Mouse (Mus musculus): ENCODE measurements around the gene Tmc3. TPM values are rescaled to one million over a fixed set of nuclear protein-coding genes. Genes with fewer than 3 reads are reported as not detected.
A peak's percentile ranks its signal among the peaks of the same experiment; 100 is the strongest.

Gene Tmc3
- polyA plus RNA-seq, 1 experiment from 2014 or later = 1.5 TPM

- H3K9me3 ChIP-seq = no peaks in the 10 kb centered on the region
- H3K36me3 ChIP-seq = peaks cover 6% of the 10 kb centered on the region
- WGBS = 9% methylated on average over 11 of the region's 11 CpGs
- H3K4me1 ChIP-seq = peaks cover 34% of the 10 kb centered on the region
- peak overlapping the region; percentile 81 for H3K4me2 ChIP-seq (replicated peaks)
- H3K4me3 ChIP-seq = peak overlapping the region; percentile 67
- peak overlapping the region; percentile 81 for H3K27ac ChIP-seq
- H3K27me3 ChIP-seq = no peaks in the 10 kb centered on the region
- no peak for ATAC-seq (ENCODE audit: low FRiP score, low read depth)
- peak overlapping the region; percentile 77 for H3K9ac ChIP-seq
Observed at GRCm38 (mm10) chr7:83631073-83631827, 46.5 kb downstream of the Tmc3 start.

DNA sequence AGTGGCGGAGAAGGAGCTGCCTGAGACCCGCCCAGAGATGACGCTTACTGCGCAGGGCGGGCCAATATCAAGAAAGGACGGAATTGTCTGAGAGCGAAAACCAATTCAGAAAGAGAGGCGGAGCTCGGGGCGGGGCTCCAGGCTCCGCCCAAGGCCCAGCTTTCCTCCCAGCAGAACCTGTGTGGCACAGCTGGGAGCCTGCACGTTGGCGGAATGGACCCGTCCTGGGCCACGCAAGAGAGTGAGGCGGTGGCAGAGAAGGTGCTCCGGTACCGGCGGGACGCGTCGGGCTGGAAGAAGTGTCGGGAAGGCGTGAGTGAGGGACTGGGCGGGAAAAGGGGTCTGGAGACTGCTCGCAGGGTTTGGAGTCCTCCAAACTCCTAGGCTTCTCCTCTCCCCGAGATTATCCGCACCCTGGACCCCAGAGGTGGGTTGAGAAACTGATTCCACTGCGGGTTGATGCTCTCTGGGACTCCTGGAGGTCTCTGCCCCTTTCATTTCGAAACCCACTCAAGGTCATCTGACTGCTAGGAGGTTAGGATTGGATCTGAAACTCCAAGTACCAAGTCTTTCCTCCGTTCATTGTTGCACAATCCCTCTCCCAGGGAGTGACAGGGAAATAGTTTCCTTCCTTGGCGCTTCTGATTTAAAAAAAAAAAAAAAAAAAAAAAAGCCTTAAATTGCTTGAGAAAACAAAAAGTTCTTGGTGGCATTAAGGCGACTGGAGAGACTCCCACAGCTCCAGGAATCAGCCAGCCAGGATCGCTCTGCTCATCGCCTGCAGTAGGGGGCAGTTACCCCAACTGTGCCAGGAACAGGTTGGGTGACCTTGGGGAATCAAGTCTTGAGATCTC, 47.3 kb downstream of the Tmc3 start, which contains the start of gene Stard5:
TSS of gene Stard5 (plus strand) at position 132 of the 854 bp plus-strand sequence.
- no peaks in the 10 kb centered on the region for H3K9me3 ChIP-seq
- peak within 1 kb of the TSS; percentile 77 for H3K9ac ChIP-seq
- WGBS = 1% methylated on average over 35 of the region's 35 CpGs
- H3K27ac ChIP-seq = peak within 1 kb of the TSS; percentile 81
- peak within 1 kb of the TSS; percentile 67 for H3K4me3 ChIP-seq
- peaks cover 14% of the 10 kb centered on the region for H3K36me3 ChIP-seq
- H3K4me1 ChIP-seq = peaks cover 29% of the 10 kb centered on the region
- peak; percentile 97 for ATAC-seq (ENCODE audit: low FRiP score, low read depth)
- no peaks in the 10 kb centered on the region for H3K27me3 ChIP-seq
- H3K4me2 ChIP-seq (replicated peaks) = peak within 1 kb of the TSS; percentile 81

DNA sequence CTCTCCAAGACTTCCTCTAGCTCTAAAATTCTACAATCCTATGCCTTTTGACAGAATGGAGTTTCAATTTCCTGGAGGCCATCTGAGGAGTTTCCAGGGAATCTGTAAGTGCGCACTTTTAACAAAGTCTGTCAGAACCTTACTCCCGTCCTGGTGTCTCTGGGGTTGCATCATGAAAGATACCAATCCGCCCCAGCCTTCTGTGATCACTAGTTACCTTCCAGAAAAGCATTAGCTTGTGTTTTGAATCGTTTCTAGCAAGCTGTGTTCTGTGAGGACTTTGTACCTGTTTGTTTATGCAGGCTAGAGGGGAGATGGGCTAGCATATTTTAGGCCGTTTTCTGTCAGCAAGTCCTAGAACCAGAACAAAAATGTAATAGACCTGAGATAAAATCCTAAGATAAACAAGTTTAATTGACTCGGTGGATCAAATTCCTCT, 48.0 kb downstream of the Tmc3 start:
- Histone ChIP-seq H3K36me3 (peaks cover 20% of the 10 kb centered on the region), H3K4me1 (peaks cover 25% of the 10 kb centered on the region), H3K27me3 (no peaks in the 10 kb centered on the region), H3K4me2 (replicated peaks) (peak overlapping the region; percentile 81), H3K27ac (no peak overlapping the region), H3K9ac (peak overlapping the region; percentile 77; the same call in 1 of the 2 replicates), H3K9me3 (no peaks in the 10 kb centered on the region), H3K4me3 (peak overlapping the region; percentile 67)
- no peak for ATAC-seq (ENCODE audit: low FRiP score, low read depth)
- WGBS = 52% methylated on average over 6 of the region's 6 CpGs

DNA sequence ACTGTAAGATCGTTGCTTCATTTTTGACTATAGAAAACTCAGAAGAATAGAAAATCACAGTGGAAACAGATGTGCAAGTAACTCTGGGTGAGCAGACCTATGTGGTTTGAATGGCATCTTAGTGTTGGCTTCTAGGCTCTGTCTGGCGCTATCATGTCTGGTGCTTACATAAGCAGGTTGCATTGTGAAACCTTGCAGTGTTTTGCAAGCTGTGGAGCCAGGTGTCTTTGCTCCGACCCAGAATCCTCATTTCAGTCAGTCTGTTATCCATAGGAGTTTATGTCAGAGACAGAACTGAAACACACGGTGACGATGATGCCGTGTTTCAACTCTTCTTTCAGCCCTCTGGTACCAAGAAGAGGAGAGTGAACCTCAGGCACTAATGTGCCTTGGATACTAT, 49.1 kb downstream of the Tmc3 start:
- H3K4me2 ChIP-seq (replicated peaks) = no peak overlapping the region; the same call in 1 of the 2 replicates
- no peak overlapping the region for H3K9ac ChIP-seq
- peaks cover 25% of the 10 kb centered on the region for H3K4me1 ChIP-seq
- no peaks in the 10 kb centered on the region for H3K9me3 ChIP-seq
- no peak for ATAC-seq (ENCODE audit: low FRiP score, low read depth)
- H3K36me3 ChIP-seq = peaks cover 30% of the 10 kb centered on the region
- no peak overlapping the region for H3K27ac ChIP-seq
- no peaks in the 10 kb centered on the region for H3K27me3 ChIP-seq
- H3K4me3 ChIP-seq = no peak overlapping the region
- WGBS = 84% methylated on average over 6 of the region's 6 CpGs

- Histone ChIP-seq H3K9me3 (no peaks in the 10 kb centered on the region), H3K27ac (no peak overlapping the region), H3K4me1 (peaks cover 23% of the 10 kb centered on the region), H3K4me2 (replicated peaks) (no peak overlapping the region), H3K36me3 (peaks cover 48% of the 10 kb centered on the region), H3K4me3 (no peak overlapping the region), H3K27me3 (no peaks in the 10 kb centered on the region), H3K9ac (no peak overlapping the region)
- WGBS = 89% methylated on average over 2 of the region's 2 CpGs
- ATAC-seq (ENCODE audit: low FRiP score, low read depth) = no peak
Observed at GRCm38 (mm10) chr7:83635726-83636125, 51.0 kb downstream of the Tmc3 start.

GRCm38 (mm10) chr7:83636425-83636824, 51.7 kb downstream of the Tmc3 start:
- Histone ChIP-seq H3K4me3 (no peak overlapping the region), H3K27ac (no peak overlapping the region), H3K4me1 (peaks cover 18% of the 10 kb centered on the region), H3K27me3 (no peaks in the 10 kb centered on the region), H3K9me3 (no peaks in the 10 kb centered on the region), H3K9ac (no peak overlapping the region), H3K36me3 (peaks cover 52% of the 10 kb centered on the region), H3K4me2 (replicated peaks) (no peak overlapping the region)
- no peak for ATAC-seq (ENCODE audit: low FRiP score, low read depth)
- WGBS = 87% methylated on average over 8 of the region's 8 CpGs

- 82% methylated on average over 8 of the region's 8 CpGs for WGBS
- peaks cover 64% of the 10 kb centered on the region for H3K36me3 ChIP-seq
Observed at GRCm38 (mm10) chr7:83637781-83638583, 53.3 kb downstream of the Tmc3 start.

GRCm38 (mm10) chr7:83639084-83639483, 54.4 kb downstream of the Tmc3 start:
- Histone ChIP-seq H3K4me1 (peaks cover under 1% of the 10 kb centered on the region; the same call in 1 of the 2 replicates), H3K36me3 (peaks cover 74% of the 10 kb centered on the region), H3K27ac (no peak overlapping the region), H3K4me2 (replicated peaks) (no peak overlapping the region), H3K9me3 (no peaks in the 10 kb centered on the region), H3K4me3 (no peak overlapping the region), H3K27me3 (no peaks in the 10 kb centered on the region), H3K9ac (no peak overlapping the region)
- WGBS = 81% methylated on average over 3 of the region's 3 CpGs
- ATAC-seq (ENCODE audit: low FRiP score, low read depth) = no peak

More at GRCm38 (mm10) chr7:83637781-83638583, 53.3 kb downstream of the Tmc3 start:
- ATAC-seq (ENCODE audit: low FRiP score, low read depth) = no peak
- Histone ChIP-seq H3K4me2 (replicated peaks) (no peak overlapping the region), H3K4me1 (peaks cover 12% of the 10 kb centered on the region), H3K27me3 (no peaks in the 10 kb centered on the region), H3K9ac (no peak overlapping the region), H3K4me3 (no peak overlapping the region), H3K27ac (no peak overlapping the region), H3K9me3 (no peaks in the 10 kb centered on the region)

- Histone ChIP-seq H3K4me3 (no peak overlapping the region), H3K9me3 (no peaks in the 10 kb centered on the region), H3K27me3 (no peaks in the 10 kb centered on the region), H3K9ac (no peak overlapping the region), H3K36me3 (peaks cover 73% of the 10 kb centered on the region), H3K4me1 (no peaks in the 10 kb centered on the region), H3K4me2 (replicated peaks) (no peak overlapping the region), H3K27ac (no peak overlapping the region)
- no peak for ATAC-seq (ENCODE audit: low FRiP score, low read depth)
- 95% methylated on average over 5 of the region's 5 CpGs for WGBS
Observed at GRCm38 (mm10) chr7:83640581-83640980, 55.9 kb downstream of the Tmc3 start.

- WGBS = 70% methylated on average over 2 of the region's 2 CpGs
- Histone ChIP-seq H3K27me3 (no peaks in the 10 kb centered on the region), H3K9me3 (no peaks in the 10 kb centered on the region), H3K36me3 (peaks cover 72% of the 10 kb centered on the region), H3K4me2 (replicated peaks) (no peak overlapping the region), H3K27ac (no peak overlapping the region), H3K4me1 (no peaks in the 10 kb centered on the region), H3K4me3 (no peak overlapping the region), H3K9ac (no peak overlapping the region)
- no peak for ATAC-seq (ENCODE audit: low FRiP score, low read depth)
Observed at GRCm38 (mm10) chr7:83641163-83641562, 56.4 kb downstream of the Tmc3 start.

DNA sequence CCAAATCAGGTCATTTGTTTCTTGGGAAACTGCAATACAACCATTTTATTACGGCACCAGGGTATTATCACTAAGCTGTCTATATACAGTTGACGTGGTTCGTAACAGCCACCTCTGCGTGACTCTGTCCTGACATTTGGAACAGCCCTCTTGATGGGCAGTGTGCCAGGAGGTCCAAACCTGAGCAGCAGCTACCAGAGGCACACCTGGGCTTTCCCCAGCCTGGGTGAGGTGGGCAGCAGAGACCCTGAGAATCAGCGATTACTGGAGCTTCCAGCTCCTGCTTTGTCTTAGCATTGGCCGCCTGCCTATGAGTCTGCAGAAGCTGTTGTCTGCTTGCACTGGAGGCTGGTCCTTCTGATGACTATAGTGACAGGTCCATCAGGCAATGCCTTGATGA, 58.9 kb downstream of the Tmc3 start:
- no peaks in the 10 kb centered on the region for H3K4me1 ChIP-seq
- 73% methylated on average over 6 of the region's 6 CpGs for WGBS
- no peaks in the 10 kb centered on the region for H3K9me3 ChIP-seq
- no peak overlapping the region for H3K9ac ChIP-seq
- H3K36me3 ChIP-seq = peaks cover 48% of the 10 kb centered on the region
- H3K4me2 ChIP-seq (replicated peaks) = no peak overlapping the region
- ATAC-seq (ENCODE audit: low FRiP score, low read depth) = no peak
- no peak overlapping the region for H3K27ac ChIP-seq
- no peak overlapping the region for H3K4me3 ChIP-seq
- no peaks in the 10 kb centered on the region for H3K27me3 ChIP-seq

Measured in limb, embryonic 13.5 days (tissue).